Comparison of ENCODE assay signal across 9 mouse cellular contexts in genomic region chr5:141024435-141024834, GRCm38 (mm10). TPM values are rescaled to one million over a fixed set of nuclear protein-coding genes. Genes with fewer than 3 reads are reported as not detected.
A peak's percentile ranks its signal among the peaks of the same experiment; 100 is the strongest.
DNase-seq lines count a peak whose midpoint lies in the region; ATAC-seq and TF ChIP-seq lines count a peak whose summit lies in the region.
"Had no signal": no experiment of that assay in that cellular context is flagged by ENCODE, and none has a peak within 500 bp of the region (broad histone marks: within the 10 kb centered on the region; RNA-seq: fewer than 3 reads in every experiment).

No protein-coding gene starts in this region.

- H3K36me3 ChIP-seq in forebrain, embryonic 11.5 days (ENCODE audit: control insufficient read depth, insufficient read depth, low read length), result no peaks in the 10 kb centered on the region
- H3K36me3 ChIP-seq in forebrain, embryonic 13.5 days (ENCODE audit: poor library complexity, severe bottlenecking), result no peaks in the 10 kb centered on the region
- no peaks in the 10 kb centered on the region for H3K36me3 ChIP-seq in midbrain, postnatal 0 days (ENCODE audit: insufficient read depth, low read length)
- no peaks in the 10 kb centered on the region for H3K36me3 ChIP-seq in midbrain, embryonic 11.5 days (ENCODE audit: control insufficient read depth, insufficient read depth, low read length)
- H3K36me3 ChIP-seq: midbrain, embryonic 10.5 days had no signal

- no peak for ATAC-seq in forebrain, embryonic 11.5 days (replicated peaks; ENCODE audit: low FRiP score)
- no peak for ATAC-seq in forebrain, embryonic 13.5 days
- no peak for ATAC-seq in midbrain, postnatal 0 days (ENCODE audit: low FRiP score)
- ATAC-seq in midbrain, embryonic 11.5 days (ENCODE audit: low FRiP score), result no peak

- H3K9ac ChIP-seq in forebrain, embryonic 11.5 days (ENCODE audit: low read length), result no peak overlapping the region
- no peak overlapping the region for H3K9ac ChIP-seq in forebrain, embryonic 13.5 days
- H3K9ac ChIP-seq in midbrain, postnatal 0 days (replicated peaks; ENCODE audit: low read length, poor library complexity, severe bottlenecking), result no peak overlapping the region
- no peak overlapping the region for H3K9ac ChIP-seq in midbrain, embryonic 11.5 days (ENCODE audit: low read length)

- H3K4me3 ChIP-seq in forebrain, embryonic 11.5 days (ENCODE audit: low read depth, low read length), result no peak overlapping the region
- no peak overlapping the region for H3K4me3 ChIP-seq in forebrain, embryonic 13.5 days
- H3K4me3 ChIP-seq in midbrain, postnatal 0 days (ENCODE audit: low read depth, low read length), result no peak overlapping the region
- no peak overlapping the region for H3K4me3 ChIP-seq in midbrain, embryonic 11.5 days (ENCODE audit: low read depth, low read length)
- H3K4me3 ChIP-seq: midbrain, embryonic 10.5 days had no signal

- 63% methylated on average over 5 of the region's 5 CpGs for WGBS in forebrain, embryonic 11.5 days
- WGBS in forebrain, embryonic 13.5 days, result 66% methylated on average over 5 of the region's 5 CpGs
- WGBS in midbrain, postnatal 0 days, result 65% methylated on average over 5 of the region's 5 CpGs
- 61% methylated on average over 5 of the region's 5 CpGs for WGBS in midbrain, embryonic 11.5 days

- no peaks in the 10 kb centered on the region; the same call in 1 of the 2 replicates for H3K9me3 ChIP-seq in forebrain, embryonic 11.5 days (ENCODE audit: control insufficient read depth, low read length)
- peaks cover 16% of the 10 kb centered on the region for H3K9me3 ChIP-seq in forebrain, embryonic 13.5 days (replicated peaks)
- 0 out of 2 replicates have a peak, but pooled peaks cover 4% of the 10 kb centered on the region for H3K9me3 ChIP-seq in midbrain, postnatal 0 days (ENCODE audit: low read length)
- no peaks in the 10 kb centered on the region; the same call in 1 of the 2 replicates for H3K9me3 ChIP-seq in midbrain, embryonic 11.5 days (ENCODE audit: control insufficient read depth, low read length)

- no peak overlapping the region for H3K4me2 ChIP-seq in forebrain, embryonic 11.5 days (ENCODE audit: low read depth, low read length, severe bottlenecking)
- no peak overlapping the region for H3K4me2 ChIP-seq in forebrain, embryonic 13.5 days
- no peak overlapping the region for H3K4me2 ChIP-seq in midbrain, postnatal 0 days (ENCODE audit: low read depth, low read length, poor library complexity, severe bottlenecking)
- no peak overlapping the region for H3K4me2 ChIP-seq in midbrain, embryonic 11.5 days

- no peaks in the 10 kb centered on the region for H3K4me1 ChIP-seq in forebrain, embryonic 11.5 days (replicated peaks; ENCODE audit: control insufficient read depth, insufficient read depth, low read length)
- H3K4me1 ChIP-seq in forebrain, embryonic 13.5 days, result no peaks in the 10 kb centered on the region
- no peaks in the 10 kb centered on the region for H3K4me1 ChIP-seq in midbrain, postnatal 0 days (ENCODE audit: insufficient read depth, low read length)
- H3K4me1 ChIP-seq in midbrain, embryonic 11.5 days (ENCODE audit: control insufficient read depth, insufficient read depth, low read length), result no peaks in the 10 kb centered on the region
- H3K4me1 ChIP-seq: midbrain, embryonic 10.5 days had no signal

- peak; percentile 38 for TF ChIP-seq CTCF in midbrain, postnatal 0 days (IDR thresholded peaks at IDR 0.05)

- no peak overlapping the region for H3K27ac ChIP-seq in forebrain, embryonic 11.5 days (ENCODE audit: low read depth, low read length)
- H3K27ac ChIP-seq in forebrain, embryonic 13.5 days, result no peak overlapping the region
- no peak overlapping the region for H3K27ac ChIP-seq in midbrain, postnatal 0 days (ENCODE audit: low read depth, low read length)
- no peak overlapping the region for H3K27ac ChIP-seq in midbrain, embryonic 11.5 days (ENCODE audit: low read depth, low read length)
- H3K27ac ChIP-seq: midbrain, embryonic 10.5 days had no signal

- H3K27me3 ChIP-seq in forebrain, embryonic 11.5 days (ENCODE audit: control insufficient read depth, insufficient read depth, low read length), result no peaks in the 10 kb centered on the region
- no peaks in the 10 kb centered on the region for H3K27me3 ChIP-seq in forebrain, embryonic 13.5 days
- no peaks in the 10 kb centered on the region for H3K27me3 ChIP-seq in midbrain, postnatal 0 days (ENCODE audit: insufficient read depth, low read length)
- H3K27me3 ChIP-seq in midbrain, embryonic 11.5 days (ENCODE audit: control insufficient read depth, insufficient read depth, low read length), result no peaks in the 10 kb centered on the region

- DNase-seq in forebrain, embryonic 11.5 days (ENCODE audit: low spot score), result peak; percentile 57
- no peak for DNase-seq in midbrain, postnatal 0 days (ENCODE audit: low spot score)
- DNase-seq in midbrain, embryonic 11.5 days (ENCODE audit: low spot score, missing footprints), result no peak
- peak; percentile 11 for DNase-seq in embryo, embryonic 11.5 days (ENCODE audit: low read depth, low spot score)
- peak; percentile 49 for DNase-seq in thymus, postnatal 0 days (ENCODE audit: low spot score)
- no peak for DNase-seq in left cerebral cortex, adult 11 months (ENCODE audit: low spot score)
- no peak for DNase-seq in cerebellum, adult 9-10 months

RNA-seq across cellular contexts. Expression of gene Card11, which starts 24.1 kb away (rescaled TPM):
- polyA plus RNA-seq in forebrain, embryonic 11.5 days (2014; fragmentation: Nextera tagmentation; extraction: Ambion mirVana), result 0.23 TPM in 1 of 2 replicates, not detected in the other
- polyA plus RNA-seq in forebrain, embryonic 13.5 days (2015; fragmentation: Nextera tagmentation; extraction: Ambion mirVana), result not detected in 2 replicates
- 0.19 TPM in 1 of 2 replicates, not detected in the other for total RNA-seq in midbrain, postnatal 0 days (2014; rRNA removed)
- polyA plus RNA-seq in midbrain, postnatal 0 days (2015; fragmentation: Nextera tagmentation; extraction: Ambion mirVana), result 0.09 and 0.28 TPM in 2 replicates
- 0.22 TPM in 1 of 2 replicates, not detected in the other for polyA plus RNA-seq in midbrain, embryonic 11.5 days (2014; fragmentation: Nextera tagmentation; extraction: Ambion mirVana)
- 20.0 and 20.5 TPM in 2 replicates for polyA plus RNA-seq in thymus, postnatal 0 days (2015; fragmentation: Nextera tagmentation; extraction: Ambion mirVana)

Comparison
In these comparisons a context has a peak if more than half of its experiments do, and no peak if none do; other contexts are left out.
1. DNase-seq: peak in forebrain, embryonic 11.5 days (single experiment), embryo, embryonic 11.5 days (single experiment) and thymus, postnatal 0 days (single experiment); none in midbrain, postnatal 0 days (single experiment), midbrain, embryonic 11.5 days (single experiment), left cerebral cortex, adult 11 months (single experiment) and cerebellum, adult 9-10 months (single experiment).
2. RNA of gene Card11, which starts 24.1 kb away (polyA plus RNA-seq): 20.0 to 20.5 TPM in thymus, postnatal 0 days; 0.09 to 0.28 TPM in midbrain, postnatal 0 days, 0.22 TPM in midbrain, embryonic 11.5 days, 0.23 TPM in forebrain, embryonic 11.5 days and not detected in forebrain, embryonic 13.5 days; every median in the first group is over 10 times any median in the second.